Mouse (Mus musculus) myocyte (in vitro differentiated cells): ENCODE results near the gene Parp6. TPM values are rescaled to one million over a fixed set of nuclear protein-coding genes. Genes with fewer than 3 reads are reported as not detected.
A peak's percentile ranks its signal among the peaks of the same experiment; 100 is the strongest.

ENCODE experiments used
- H3K27me3 ChIP-seq: one replicate; pipeline ENCODE4 v1.6.1; 2011; ENCODE audit not compliant: control insufficient read depth, insufficient read depth, insufficient read length
- H3K36me3 ChIP-seq: one replicate; pipeline ENCODE4 v1.6.1; 2011; ENCODE audit not compliant: control insufficient read depth, insufficient read depth
- H3K4me2 ChIP-seq: one replicate; pipeline ENCODE4 v1.6.1; 2011; ENCODE audit warnings: low read depth, control low read depth
- H3K4me3 ChIP-seq: one replicate; pipeline ENCODE4 v1.5.1; 2011; ENCODE audit warnings: mild to moderate bottlenecking, control low read depth, moderate library complexity
- H3K79me2 ChIP-seq: one replicate; pipeline ENCODE4 v1.6.1; 2011; ENCODE audit not compliant: control insufficient read depth, insufficient read depth
- H3ac ChIP-seq: one replicate; pipeline ENCODE4 v1.6.1; 2011; ENCODE audit not compliant: control insufficient read depth, insufficient read length
- CEBPB ChIP-seq: IDR thresholded peaks from 2 replicates; pipeline ENCODE4 v1.6.1; 2011; ENCODE audit warnings: mild to moderate bottlenecking, moderate library complexity; ENCODE audit not compliant: poor library complexity, insufficient read depth, severe bottlenecking
- E2F4 ChIP-seq: IDR thresholded peaks from one replicate; pipeline ENCODE4 v1.6.1; 2011; ENCODE audit warnings: mild to moderate bottlenecking, control low read depth, moderate library complexity; ENCODE audit not compliant: insufficient read depth
- MAX ChIP-seq: IDR thresholded peaks from one replicate; pipeline ENCODE4 v1.6.1; 2011; ENCODE audit warnings: low read depth, mild to moderate bottlenecking, control low read depth
- MYOD1 ChIP-seq, 3 experiments: IDR thresholded peaks; one replicate each; pipeline ENCODE4 v1.6.1; 2011; ENCODE audit warnings: control low read depth in 2 of 3, low read depth in 2 of 3, mild to moderate bottlenecking in 2 of 3, moderate library complexity in 1 of 3; ENCODE audit not compliant: insufficient read length in 2 of 3, control insufficient read depth in 1 of 3
- MYOG ChIP-seq, 3 experiments: IDR thresholded peaks; one replicate each; pipeline ENCODE4 v1.6.1; 2011; ENCODE audit warnings: control low read depth in 2 of 3, low read depth in 2 of 3, mild to moderate bottlenecking in 2 of 3; ENCODE audit not compliant: insufficient read length in 2 of 3, control insufficient read depth in 1 of 3, insufficient read depth in 1 of 3
- POLR2A ChIP-seq: IDR thresholded peaks from one replicate; pipeline ENCODE4 v1.6.1; 2011; ENCODE audit warnings: low read depth, mild to moderate bottlenecking, control low read depth, moderate library complexity; ENCODE audit not compliant: insufficient read length
- POLR2AphosphoS2 ChIP-seq: IDR thresholded peaks from one replicate; pipeline ENCODE4 v1.6.1; 2011; ENCODE audit warnings: low read depth, control low read depth; ENCODE audit not compliant: insufficient read length
- REST ChIP-seq: IDR thresholded peaks from one replicate; pipeline ENCODE4 v1.6.1; 2011; ENCODE audit warnings: mild to moderate bottlenecking, control low read depth, moderate library complexity; ENCODE audit not compliant: insufficient read depth, insufficient read length
- SRF ChIP-seq: IDR thresholded peaks from one replicate; pipeline ENCODE4 v1.6.1; 2011; ENCODE audit warnings: low read depth; ENCODE audit not compliant: control insufficient read depth, insufficient read length
- TCF12 ChIP-seq: IDR thresholded peaks from one replicate; pipeline ENCODE4 v1.6.1; 2011; ENCODE audit warnings: mild to moderate bottlenecking, control low read depth; ENCODE audit not compliant: poor library complexity, insufficient read depth, severe bottlenecking
- TCF3 ChIP-seq: IDR thresholded peaks from one replicate; pipeline ENCODE4 v1.6.1; 2011; ENCODE audit warnings: low read depth, control low read depth; ENCODE audit not compliant: insufficient read length
- USF1 ChIP-seq: IDR thresholded peaks from one replicate; pipeline ENCODE4 v1.6.1; 2011; ENCODE audit warnings: low read depth, mild to moderate bottlenecking, control low read depth, moderate library complexity
- polyA plus RNA-seq: library from polyadenylated mRNA; unstranded; fragments of >200 nt; fragmentation: generic; extraction: Trizol; gene quantifications from one replicate; pipeline ENCODE4 v1.2.1, GENCODE M21; 2012; ENCODE audit warnings: missing spikeins

Gene Parp6
- polyA plus RNA-seq, 1 experiment = 11.4 TPM

GRCm38 (mm10) chr9:59601661-59602060, 15.4 kb upstream of the Parp6 start:
- Histone ChIP-seq H3K4me2 (no peak overlapping the region), H3ac (no peak overlapping the region), H3K4me3 (no peak overlapping the region), H3K27me3 (peaks cover 12% of the 10 kb centered on the region), H3K79me2 (no peaks in the 10 kb centered on the region), H3K36me3 (no peaks in the 10 kb centered on the region)
- TF ChIP-seq TCF3 = no peak
- TF ChIP-seq SRF = no peak
- no peak for TF ChIP-seq REST
- TF ChIP-seq MYOD1 (IDR thresholded peaks at IDR 0.05; ENCODE audit: control insufficient read depth in 1 of 3, insufficient read length in 2 of 3, low read depth in 2 of 3) = no peak
- TF ChIP-seq POLR2AphosphoS2 = no peak
- TF ChIP-seq CEBPB = no peak
- no peak for TF ChIP-seq E2F4
- TF ChIP-seq MYOG (IDR thresholded peaks at IDR 0.05; ENCODE audit: control insufficient read depth in 1 of 3, insufficient read depth in 1 of 3, insufficient read length in 2 of 3, low read depth in 2 of 3) = no peak
- no peak for TF ChIP-seq MAX
- no peak for TF ChIP-seq TCF12

GRCm38 (mm10) chr9:59605967-59606366, 11.1 kb upstream of the Parp6 start:
- TF ChIP-seq CEBPB (no peak), REST (no peak), MAX (no peak), E2F4 (no peak), TCF12 (no peak), POLR2A (no peak), TCF3 (no peak)
- H3K27me3 ChIP-seq = peaks cover 17% of the 10 kb centered on the region
- H3K4me3 ChIP-seq = no peak overlapping the region
- no peak overlapping the region for H3K4me2 ChIP-seq
- H3ac ChIP-seq = no peak overlapping the region
- H3K79me2 ChIP-seq = no peaks in the 10 kb centered on the region
- no peaks in the 10 kb centered on the region for H3K36me3 ChIP-seq

DNA sequence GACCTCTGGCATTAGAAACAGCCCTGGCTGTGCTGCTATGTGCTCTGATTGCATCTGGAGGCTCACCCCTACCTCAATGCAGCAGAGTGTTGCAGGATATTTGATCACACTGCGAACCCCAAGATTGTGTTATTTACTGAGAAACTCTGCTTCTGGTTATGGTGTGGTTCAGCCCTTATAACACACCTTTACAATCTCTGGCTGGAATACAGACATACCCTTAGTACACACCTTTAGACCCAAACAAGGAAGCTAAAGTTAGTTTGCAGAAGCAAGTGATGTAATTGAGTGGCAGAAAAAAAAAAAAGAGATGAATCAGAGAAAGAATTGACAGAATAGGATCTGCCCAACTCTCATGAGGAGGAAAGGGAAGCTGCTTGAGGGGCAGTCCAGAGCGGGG, 6.1 kb upstream of the Parp6 start:
- no peaks in the 10 kb centered on the region for H3K79me2 ChIP-seq
- TF ChIP-seq MYOD1 (IDR thresholded peaks at IDR 0.05; ENCODE audit: control insufficient read depth in 1 of 3, insufficient read length in 2 of 3, low read depth in 2 of 3) (no peak), USF1 (no peak), MYOG (IDR thresholded peaks at IDR 0.05; ENCODE audit: control insufficient read depth in 1 of 3, insufficient read depth in 1 of 3, insufficient read length in 2 of 3, low read depth in 2 of 3) (no peak), TCF3 (no peak), POLR2AphosphoS2 (no peak), REST (no peak), CEBPB (no peak), SRF (no peak), E2F4 (no peak), MAX (no peak), POLR2A (no peak), TCF12 (no peak)
- H3K4me2 ChIP-seq = no peak overlapping the region
- no peaks in the 10 kb centered on the region for H3K36me3 ChIP-seq
- H3ac ChIP-seq = no peak overlapping the region
- no peak overlapping the region for H3K4me3 ChIP-seq
- peaks cover 8% of the 10 kb centered on the region for H3K27me3 ChIP-seq

- Histone ChIP-seq H3K27me3 (no peaks in the 10 kb centered on the region), H3K36me3 (no peaks in the 10 kb centered on the region), H3ac (no peak overlapping the region), H3K4me3 (no peak overlapping the region), H3K79me2 (peaks cover 27% of the 10 kb centered on the region), H3K4me2 (no peak overlapping the region)
- no peak for TF ChIP-seq TCF12
- no peak for TF ChIP-seq USF1
- no peak for TF ChIP-seq E2F4
- TF ChIP-seq POLR2AphosphoS2 = no peak
- TF ChIP-seq SRF = no peak
- no peak for TF ChIP-seq CEBPB
Observed at GRCm38 (mm10) chr9:59615797-59616196, 1.3 kb upstream of the Parp6 start.

- no peaks in the 10 kb centered on the region for H3K27me3 ChIP-seq
- peak overlapping the region; percentile 82 for H3ac ChIP-seq
- peaks cover 7% of the 10 kb centered on the region for H3K36me3 ChIP-seq
- TF ChIP-seq CEBPB = no peak
- peak; percentile 64 for TF ChIP-seq POLR2A
- TF ChIP-seq MYOG (IDR thresholded peaks at IDR 0.05; ENCODE audit: control insufficient read depth in 1 of 3, insufficient read depth in 1 of 3, insufficient read length in 2 of 3, low read depth in 2 of 3) = no peak
- TF ChIP-seq TCF12 = no peak
- no peak for TF ChIP-seq POLR2AphosphoS2
- peak overlapping the region; percentile 54 for H3K4me3 ChIP-seq
- H3K4me2 ChIP-seq = peak overlapping the region; percentile 67
- peaks cover 28% of the 10 kb centered on the region for H3K79me2 ChIP-seq
Observed at GRCm38 (mm10) chr9:59617307-59617973, 356 bp downstream of the Parp6 start.
